Mouse (Mus musculus) lung, postnatal 36 days (tissue): Measurements from ENCODE around the gene Gm28551.
A peak's percentile ranks its signal among the peaks of the same experiment; 100 is the strongest.
"Not testable (repeated sequence)": the region's sequence is repeated elsewhere in the genome, so short reads cannot be mapped to it uniquely, and the experiment has no call there.

ENCODE experiments used
- DNase-seq: peaks from one replicate; pipeline ENCODE4 v3.0.0; 2022; ENCODE audit warnings: mixed read lengths

Gene Gm28551

GRCm38 (mm10) chr1:53352327-53353261, at the start of gene Gm28551, which contains the start of the genes Asdurf and Asnsd1:
Gene Gm28551, minus strand, starts transcription at chr1:53352667.
Gene Asdurf, minus strand, starts transcription at chr1:53352619.
Gene Asnsd1, minus strand, starts transcription at chr1:53352752.
- peak; percentile 98 for DNase-seq

- DNase-seq: not testable (repeated sequence)
These were observed 41.7 kb upstream of the Gm28551 start for GRCm38 (mm10) chr1:53393936-53394760.

- DNase-seq: no peak
These were observed 36.3 kb upstream of the Gm28551 start for GRCm38 (mm10) chr1:53388762-53389161.

GRCm38 (mm10) chr1:53384085-53384688, 31.7 kb upstream of the Gm28551 start:
- no peak for DNase-seq

GRCm38 (mm10) chr1:53377731-53378130, 25.3 kb upstream of the Gm28551 start:
- DNase-seq: no peak

GRCm38 (mm10) chr1:53375965-53376364, 23.5 kb upstream of the Gm28551 start:
- DNase-seq: not testable (repeated sequence)

GRCm38 (mm10) chr1:53358988-53359387, 6.5 kb upstream of the Gm28551 start:
- DNase-seq: no peak

GRCm38 (mm10) chr1:53341071-53341470, 11.4 kb downstream of the Gm28551 start:
- no peak for DNase-seq

- not testable (repeated sequence) for DNase-seq
These were observed 15.1 kb downstream of the Gm28551 start for GRCm38 (mm10) chr1:53337403-53337802.

GRCm38 (mm10) chr1:53335465-53335864, 17.0 kb downstream of the Gm28551 start:
- DNase-seq: no peak

- not testable (repeated sequence) for DNase-seq
These were observed 18.9 kb downstream of the Gm28551 start for GRCm38 (mm10) chr1:53333527-53333926.

GRCm38 (mm10) chr1:53324827-53325494, 27.5 kb downstream of the Gm28551 start:
- DNase-seq: no peak

GRCm38 (mm10) chr1:53324277-53324676, 28.2 kb downstream of the Gm28551 start:
- no peak for DNase-seq

GRCm38 (mm10) chr1:53323254-53323653, 29.2 kb downstream of the Gm28551 start:
- no peak for DNase-seq

GRCm38 (mm10) chr1:53321662-53322344, 30.7 kb downstream of the Gm28551 start:
- DNase-seq: no peak

GRCm38 (mm10) chr1:53312989-53313967, 39.2 kb downstream of the Gm28551 start, which contains the start of gene Osgepl1:
Gene Osgepl1, plus strand, starts transcription at chr1:53313624.
- DNase-seq: peak; percentile 90

- DNase-seq: no peak
These were observed 52.0 kb downstream of the Gm28551 start for GRCm38 (mm10) chr1:53300506-53300905.

GRCm38 (mm10) chr1:53296581-53297383, 55.7 kb downstream of the Gm28551 start, which contains the start of the genes Pms1, Ormdl1 and Gm28778:
Gene Pms1, minus strand, starts transcription at chr1:53297018.
Gene Ormdl1, plus strand, starts transcription at chr1:53297095.
Gene Gm28778, plus strand, starts transcription at chr1:53297111.
- DNase-seq: peak; percentile 96

GRCm38 (mm10) chr1:53291197-53291596, 61.3 kb downstream of the Gm28551 start:
- DNase-seq: no peak
